Mouse (Mus musculus) lung, embryonic 14.5 days (tissue): ENCODE measurements at regions not wholly inside any gene's neighbourhood (a gene's known extent, or its start where the extent isn't known, plus 50 kb on each side); places are given as distances from the start of the nearest gene placed in this dataset.
A peak's percentile ranks its signal among the peaks of the same experiment; 100 is the strongest.

ENCODE experiments used
- ATAC-seq: fragments of 200-750 bp; cut with Nextera tagmentation; 2 replicates; pipeline ENCODE4 v1.8.0; 2017; ENCODE audit warnings: mild to moderate bottlenecking, moderate TSS enrichment, moderate library complexity; ENCODE audit not compliant: insufficient read depth
- DNase-seq: peaks from one replicate; pipeline ENCODE4 v3.0.0-alpha.2; 2015
- H3K27ac ChIP-seq: fragments of 300-500 bp; sonication (generic); 2 replicates; pipeline ENCODE4 v1.5.1; 2014; ENCODE audit warnings: low read depth, mild to moderate bottlenecking, moderate library complexity
- H3K27me3 ChIP-seq: fragments of 300-500 bp; sonication (generic); 2 replicates; pipeline ENCODE4 v1.6.1; 2014; ENCODE audit warnings: low read length, control low read depth; ENCODE audit not compliant: insufficient read depth
- H3K36me3 ChIP-seq: fragments of 300-500 bp; sonication (generic); 2 replicates; pipeline ENCODE4 v1.6.1; 2014; ENCODE audit warnings: control low read depth; ENCODE audit not compliant: insufficient read depth
- H3K4me1 ChIP-seq: fragments of 300-500 bp; sonication (generic); 2 replicates; pipeline ENCODE4 v1.6.1; 2014; ENCODE audit warnings: antibody characterized with exemption, control low read depth; ENCODE audit not compliant: insufficient read depth
- H3K4me2 ChIP-seq: fragments of 300-500 bp; sonication (generic); 2 replicates; pipeline ENCODE4 v1.6.1; 2014; ENCODE audit warnings: mild to moderate bottlenecking
- H3K4me3 ChIP-seq: fragments of 300-500 bp; sonication (generic); 2 replicates; pipeline ENCODE4 v1.5.1; 2014; ENCODE audit warnings: low read depth, low read length
- H3K9ac ChIP-seq: fragments of 300-500 bp; sonication (generic); 2 replicates; pipeline ENCODE4 v1.6.1; 2014
- H3K9me3 ChIP-seq: fragments of 300-500 bp; sonication (generic); 2 replicates; pipeline ENCODE4 v1.6.1; 2016; ENCODE audit warnings: low read depth, low read length, control low read depth
- CTCF ChIP-seq: IDR thresholded peaks from 2 replicates; pipeline ENCODE4 v1.5.1; 2016; ENCODE audit warnings: antibody characterized with exemption, low read depth
- WGBS: fragments of 180-500 bp; shearing (Covaris S2); extraction: QIAGEN DNeasy Blood & Tissue Kit; methylation state at CpG from one replicate; pipeline ENCODE4 v1.1.7; 2014; 5-methylcytosine and 5-hydroxymethylcytosine counted together

- no peak overlapping the region for H3K9ac ChIP-seq
- no peak overlapping the region for H3K27ac ChIP-seq
- H3K4me3 ChIP-seq = no peak overlapping the region
- peak; percentile 69 for DNase-seq
- no peak for TF ChIP-seq CTCF
- WGBS = 46% methylated on average over 4 of the region's 4 CpGs
- H3K4me2 ChIP-seq = no peak overlapping the region
- H3K9me3 ChIP-seq = no peaks in the 10 kb centered on the region
- H3K4me1 ChIP-seq = 0 out of 2 replicates have a peak, but pooled peaks cover 4% of the 10 kb centered on the region
- no peaks in the 10 kb centered on the region for H3K36me3 ChIP-seq
- no peaks in the 10 kb centered on the region for H3K27me3 ChIP-seq
- ATAC-seq = peak; percentile 52; the same call in 1 of the 2 replicates
These were observed 344.3 kb downstream of the Bcor start for GRCm38 (mm10) chrX:11815864-11816263.

GRCm38 (mm10) chrX:11818634-11819033 is 341.5 kb downstream of the Bcor start:
- Histone ChIP-seq H3K4me1 (0 out of 2 replicates have a peak, but pooled peaks cover 4% of the 10 kb centered on the region), H3K9ac (no peak overlapping the region), H3K4me3 (no peak overlapping the region), H3K36me3 (no peaks in the 10 kb centered on the region), H3K4me2 (no peak overlapping the region), H3K27me3 (no peaks in the 10 kb centered on the region), H3K27ac (no peak overlapping the region), H3K9me3 (no peaks in the 10 kb centered on the region)
- no peak for ATAC-seq
- 95% methylated on average over 3 of the region's 3 CpGs for WGBS
- DNase-seq = no peak
- no peak for TF ChIP-seq CTCF

- Histone ChIP-seq H3K36me3 (no peaks in the 10 kb centered on the region), H3K9ac (no peak overlapping the region), H3K4me1 (no peaks in the 10 kb centered on the region), H3K27me3 (no peaks in the 10 kb centered on the region), H3K27ac (no peak overlapping the region), H3K4me2 (no peak overlapping the region), H3K9me3 (no peaks in the 10 kb centered on the region), H3K4me3 (no peak overlapping the region)
- 37% methylated on average over 2 of the region's 2 CpGs for WGBS
- TF ChIP-seq CTCF = no peak
- no peak for DNase-seq
- ATAC-seq = no peak
These were observed 339.0 kb downstream of the Bcor start for GRCm38 (mm10) chrX:11821165-11821564.

GRCm38 (mm10) chrX:11821880-11822768 is 338.0 kb downstream of the Bcor start:
- Histone ChIP-seq H3K27me3 (no peaks in the 10 kb centered on the region), H3K36me3 (no peaks in the 10 kb centered on the region), H3K4me2 (no peak overlapping the region), H3K4me3 (no peak overlapping the region), H3K9me3 (no peaks in the 10 kb centered on the region), H3K4me1 (no peaks in the 10 kb centered on the region), H3K9ac (no peak overlapping the region), H3K27ac (no peak overlapping the region)
- TF ChIP-seq CTCF = no peak
- 48% methylated on average over 16 of the region's 16 CpGs for WGBS
- no peak for DNase-seq
- ATAC-seq = no peak

GRCm38 (mm10) chrX:11825948-11826347 is 334.2 kb downstream of the Bcor start:
- DNase-seq (no peak), ATAC-seq (no peak)
- H3K9ac ChIP-seq = no peak overlapping the region
- no peaks in the 10 kb centered on the region for H3K9me3 ChIP-seq
- TF ChIP-seq CTCF = no peak
- H3K4me3 ChIP-seq = no peak overlapping the region
- H3K27me3 ChIP-seq = no peaks in the 10 kb centered on the region
- WGBS = 82% methylated on average over 1 of the region's 1 CpGs
- H3K36me3 ChIP-seq = no peaks in the 10 kb centered on the region
- no peaks in the 10 kb centered on the region for H3K4me1 ChIP-seq
- no peak overlapping the region for H3K27ac ChIP-seq
- H3K4me2 ChIP-seq = no peak overlapping the region

GRCm38 (mm10) chrX:11826737-11827408 is 333.3 kb downstream of the Bcor start:
- ATAC-seq = peak; percentile 92
- peak overlapping the region; percentile 29; the same call in 1 of the 2 replicates for H3K4me2 ChIP-seq

GRCm38 (mm10) chrX:11829411-11830002 is 330.6 kb downstream of the Bcor start:
- no peak for DNase-seq
- Histone ChIP-seq H3K4me2 (no peak overlapping the region), H3K27me3 (no peaks in the 10 kb centered on the region), H3K27ac (no peak overlapping the region), H3K9ac (no peak overlapping the region), H3K4me1 (no peaks in the 10 kb centered on the region), H3K4me3 (no peak overlapping the region), H3K36me3 (no peaks in the 10 kb centered on the region), H3K9me3 (no peaks in the 10 kb centered on the region)
- WGBS = 63% methylated on average over 12 of the region's 12 CpGs
- no peak for TF ChIP-seq CTCF
- ATAC-seq = no peak

More at GRCm38 (mm10) chrX:11826737-11827408, 333.3 kb downstream of the Bcor start:
- H3K27me3 ChIP-seq = no peaks in the 10 kb centered on the region
- peak overlapping the region; percentile 36; the same call in 1 of the 2 replicates for H3K27ac ChIP-seq
- no peaks in the 10 kb centered on the region for H3K4me1 ChIP-seq
- WGBS = 17% methylated on average over 20 of the region's 20 CpGs
- DNase-seq = peak; percentile 74
- TF ChIP-seq CTCF = no peak
- H3K4me3 ChIP-seq = no peak overlapping the region
- H3K36me3 ChIP-seq = no peaks in the 10 kb centered on the region
- no peaks in the 10 kb centered on the region for H3K9me3 ChIP-seq
- H3K9ac ChIP-seq = no peak overlapping the region
